Mouse (Mus musculus) lung, embryonic 15.5 days (tissue): ENCODE results near the gene Gm867. TPM values are rescaled to one million over a fixed set of nuclear protein-coding genes. Genes with fewer than 3 reads are reported as not detected.

Experiments used
- ATAC-seq: fragments of 200-750 bp; cut with Nextera tagmentation; 2 replicates; pipeline ENCODE4 v1.8.0; 2017; ENCODE audit warnings: moderate number of reproducible peaks, borderline replicate concordance; ENCODE audit not compliant: low FRiP score, low TSS enrichment; ENCODE audit errors: extremely low read depth
- H3K27ac ChIP-seq: fragments of 300-500 bp; sonication (generic); 2 replicates; pipeline ENCODE4 v1.5.1; 2015; ENCODE audit warnings: moderate library complexity, mild to moderate bottlenecking, inconsistent platforms
- H3K27me3 ChIP-seq: fragments of 300-500 bp; sonication (generic); 2 replicates; pipeline ENCODE4 v1.6.1; 2015; ENCODE audit warnings: inconsistent platforms
- H3K36me3 ChIP-seq: fragments of 300-500 bp; sonication (generic); 2 replicates; pipeline ENCODE4 v1.6.1; 2015; ENCODE audit warnings: inconsistent platforms
- H3K4me1 ChIP-seq: fragments of 300-500 bp; sonication (generic); 2 replicates; pipeline ENCODE4 v1.6.1; 2015; ENCODE audit warnings: inconsistent platforms
- H3K4me2 ChIP-seq: fragments of 300-500 bp; sonication (generic); 2 replicates; pipeline ENCODE4 v1.6.1; 2015; ENCODE audit warnings: inconsistent platforms, mild to moderate bottlenecking, moderate library complexity
- H3K4me3 ChIP-seq: fragments of 300-500 bp; sonication (generic); 2 replicates; pipeline ENCODE4 v1.5.1; 2015; ENCODE audit warnings: mild to moderate bottlenecking, inconsistent platforms
- H3K9ac ChIP-seq: fragments of 300-500 bp; sonication (generic); 2 replicates; pipeline ENCODE4 v1.6.1; 2015; ENCODE audit warnings: inconsistent platforms
- H3K9me3 ChIP-seq: fragments of 300-500 bp; sonication (generic); 2 replicates; pipeline ENCODE4 v1.6.1; 2016; ENCODE audit warnings: inconsistent platforms
- WGBS: fragments of 180-500 bp; shearing (Covaris S2); methylation state at CpG from one replicate; pipeline ENCODE4 v1.1.7; 2015; 5-methylcytosine and 5-hydroxymethylcytosine counted together
- polyA plus RNA-seq: library from polyadenylated mRNA; unstranded; fragments of >200 nt; fragmentation: Nextera tagmentation; extraction: Ambion mirVana; gene quantifications from 2 replicates; pipeline ENCODE4 v1.2.1, GENCODE M21; 2015

Gm867 gene
- polyA plus RNA-seq, 1 experiment from 2014 or later = 0.59 TPM

DNA sequence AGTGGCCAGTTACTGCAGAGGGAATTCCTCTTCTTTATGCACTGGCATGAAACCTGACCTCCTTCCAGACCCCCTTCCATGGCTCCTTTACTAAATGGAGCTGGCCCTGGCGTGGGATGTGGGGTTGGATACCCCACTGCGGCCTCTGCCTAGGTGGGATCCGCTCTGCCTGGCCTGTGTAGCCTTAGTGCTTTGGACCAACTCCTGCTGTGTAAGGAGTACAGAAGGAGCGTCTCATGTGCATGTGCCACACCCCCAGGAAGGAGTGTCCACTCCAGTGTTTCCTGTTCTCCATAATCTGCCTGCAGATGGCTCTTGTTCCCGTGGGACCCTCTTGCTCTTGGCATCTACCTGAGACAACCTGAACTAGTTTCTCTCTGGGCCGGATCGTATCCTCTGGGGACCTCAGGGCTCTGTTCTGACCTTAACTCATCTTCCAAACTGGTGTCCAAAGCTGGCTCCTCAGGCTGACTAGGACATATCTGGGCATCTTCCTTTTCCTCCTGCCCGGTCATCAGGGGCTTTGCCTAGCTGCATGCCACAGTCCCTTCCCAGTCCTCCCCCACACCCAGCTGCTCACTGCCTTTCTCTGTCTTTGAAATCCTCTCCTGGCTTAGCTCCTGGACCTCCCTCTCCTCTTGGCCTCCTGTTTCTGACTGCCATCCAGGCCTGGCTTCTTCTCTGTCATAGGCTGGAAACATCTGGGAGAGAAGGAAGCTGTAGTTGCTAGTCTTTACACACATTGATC lies 50.9 kb downstream of the Gm867 start:
- no peak overlapping the region for H3K9ac ChIP-seq
- H3K9me3 ChIP-seq = no peaks in the 10 kb centered on the region
- 26% methylated on average over 8 of the region's 8 CpGs for WGBS
- H3K4me3 ChIP-seq = no peak overlapping the region
- H3K27me3 ChIP-seq = no peaks in the 10 kb centered on the region
- no peak for ATAC-seq
- no peak overlapping the region for H3K27ac ChIP-seq
- H3K4me1 ChIP-seq = peaks cover 16% of the 10 kb centered on the region
- no peaks in the 10 kb centered on the region for H3K36me3 ChIP-seq
- H3K4me2 ChIP-seq = no peak overlapping the region

Other genes starting within 250 kb of the Gm867 start
- gene Cabin1, start 176.3 kb downstream of the Gm867 start, polyA plus RNA-seq = 30.7 and 38.7 TPM in 2 replicates
- gene Ddt, start 167.3 kb downstream of the Gm867 start, polyA plus RNA-seq = 62.2 and 79.4 TPM in 2 replicates
- not detected in 2 replicates for gene Gm20441, start 159.7 kb downstream of the Gm867 start, polyA plus RNA-seq
- 27.7 and 27.8 TPM in 2 replicates for gene Gstt3, start 159.3 kb downstream of the Gm867 start, polyA plus RNA-seq
- gene Gstt1, start 142.1 kb downstream of the Gm867 start, polyA plus RNA-seq = 31.7 and 31.9 TPM in 2 replicates
- not detected in 2 replicates for gene Gstt4, start 118.1 kb downstream of the Gm867 start, polyA plus RNA-seq
- gene Gstt2, start 103.2 kb downstream of the Gm867 start, polyA plus RNA-seq = 37.3 and 39.1 TPM in 2 replicates
- gene Mif, start 80.4 kb downstream of the Gm867 start, polyA plus RNA-seq = 1,625 and 1,841 TPM in 2 replicates
- gene Derl3, start 47.3 kb downstream of the Gm867 start, polyA plus RNA-seq = 1.8 and 2.5 TPM in 2 replicates
- gene Smarcb1, start 19.1 kb downstream of the Gm867 start, polyA plus RNA-seq = 205 and 213 TPM in 2 replicates
- 51.1 and 55.3 TPM in 2 replicates for gene Chchd10, start 7.5 kb downstream of the Gm867 start, polyA plus RNA-seq
- gene Mmp11, start 4.2 kb downstream of the Gm867 start, polyA plus RNA-seq = 75.9 and 83.4 TPM in 2 replicates
- 0.55 and 0.95 TPM in 2 replicates for gene Vpreb3, start 2.4 kb upstream of the Gm867 start, polyA plus RNA-seq
- 0.05 TPM in 1 of 2 replicates, not detected in the other for gene Gm5134, start 13.8 kb upstream of the Gm867 start, polyA plus RNA-seq
- gene Zfp280b, start 92.0 kb upstream of the Gm867 start, polyA plus RNA-seq = 20.8 and 22.0 TPM in 2 replicates
- not detected in 2 replicates for gene Slc5a4b, start 170.3 kb upstream of the Gm867 start, polyA plus RNA-seq
- not detected in 2 replicates for gene Slc5a4a, start 206.8 kb upstream of the Gm867 start, polyA plus RNA-seq